Comparison of ENCODE assay signal across 8 mouse cellular contexts in genomic region chr11:68853611-68854401, GRCm38 (mm10). TPM values are rescaled to one million over a fixed set of nuclear protein-coding genes. Genes with fewer than 3 reads are reported as not detected.
DNase-seq lines count a peak whose midpoint lies in the region; ATAC-seq lines count a peak whose summit lies in the region.

No protein-coding gene starts in this region.

- H3K27ac ChIP-seq in embryonic facial prominence, embryonic 13.5 days, result peak overlapping the region; percentile 99

- peak overlapping the region; percentile 74 for H3K4me2 ChIP-seq in embryonic facial prominence, embryonic 13.5 days

- no peaks in the 10 kb centered on the region for H3K36me3 ChIP-seq in embryonic facial prominence, embryonic 13.5 days

- peak; percentile 46 to 55 for DNase-seq in B cell, adult 2 months
- peak; percentile 57 for DNase-seq in NIH3T3 (ENCODE audit: low read depth)
- peak; percentile 58 to 62 for DNase-seq in heart, postnatal 10 days
- peak; percentile 68 to 83 for DNase-seq in kidney, postnatal 36 days
- DNase-seq in right cerebral cortex, adult 18-20 months, result no peak

- no peaks in the 10 kb centered on the region for H3K9me3 ChIP-seq in embryonic facial prominence, embryonic 13.5 days

- H3K4me3 ChIP-seq in embryonic facial prominence, embryonic 13.5 days, result peak overlapping the region; percentile 96

- peaks cover 26% of the 10 kb centered on the region for H3K4me1 ChIP-seq in embryonic facial prominence, embryonic 13.5 days

- H3K27me3 ChIP-seq in embryonic facial prominence, embryonic 13.5 days, result no peaks in the 10 kb centered on the region; the same call in 1 of the 2 replicates

- ATAC-seq in embryonic facial prominence, embryonic 13.5 days (ENCODE audit: insufficient number of reproducible peaks, insufficient read depth, low FRiP score, low TSS enrichment, low read depth), result no peak
- peak; percentile 56 for ATAC-seq in megakaryocyte progenitor cell, adult 5-6 weeks (replicated peaks; ENCODE audit: poor library complexity)
- no peak for ATAC-seq in activated CD4-positive, CD25-positive, alpha-beta regulatory T cell, adult 4 months

- intact Hi-C loops in heart, postnatal 10 days (cut with DNase I), result loop anchor here (1.0 to 2.0 kb wide), 2 partner anchors 10 to 19 kb away; no protein-coding TSS in a partner anchor

- 47% methylated on average over 14 of the region's 14 CpGs for WGBS in embryonic facial prominence, embryonic 13.5 days

- peak overlapping the region; percentile 66 for H3K9ac ChIP-seq in embryonic facial prominence, embryonic 13.5 days

RNA-seq across cellular contexts. Expression of gene Ndel1, which starts 17.9 kb away (rescaled TPM):
- polyA plus RNA-seq in embryonic facial prominence, embryonic 13.5 days (2015; fragmentation: Nextera tagmentation; extraction: Ambion mirVana), result 90.9 and 97.2 TPM in 2 replicates
- 10 to 100 TPM; 67.3 to 70.9 TPM for total RNA-seq in heart, postnatal 10 days (2021)
- 26.2 and 28.0 TPM in 2 replicates for total RNA-seq in megakaryocyte progenitor cell, adult 5-6 weeks (2015)
- total RNA-seq in megakaryocyte progenitor cell, adult 5-6 weeks (2017), result 35.9 and 40.5 TPM in 2 replicates
- 10 to 100 TPM; 31.4 to 37.2 TPM for polyA plus RNA-seq in activated CD4-positive, CD25-positive, alpha-beta regulatory T cell, adult 4 months (2017; shearing (Covaris generic))

RNA-seq across cellular contexts. Expression of gene Rnf222, which starts 34.5 kb away (rescaled TPM):
- polyA plus RNA-seq in embryonic facial prominence, embryonic 13.5 days (2015; fragmentation: Nextera tagmentation; extraction: Ambion mirVana), result 0.26 and 0.30 TPM in 2 replicates
- under 1 TPM; 0.10 to 0.17 TPM for total RNA-seq in heart, postnatal 10 days (2021)
- total RNA-seq in megakaryocyte progenitor cell, adult 5-6 weeks (2015), result not detected in 2 replicates
- not detected in 2 replicates for total RNA-seq in megakaryocyte progenitor cell, adult 5-6 weeks (2017)
- not detected for polyA plus RNA-seq in activated CD4-positive, CD25-positive, alpha-beta regulatory T cell, adult 4 months (2017; shearing (Covaris generic))

RNA-seq across cellular contexts. Expression of gene Rpl26, which starts 47.6 kb away (rescaled TPM):
- polyA plus RNA-seq in embryonic facial prominence, embryonic 13.5 days (2015; fragmentation: Nextera tagmentation; extraction: Ambion mirVana), result 1,181 and 1,252 TPM in 2 replicates
- 100 to 1,000 TPM; 777 to 828 TPM for total RNA-seq in heart, postnatal 10 days (2021)
- total RNA-seq in megakaryocyte progenitor cell, adult 5-6 weeks (2015), result 3,945 and 4,034 TPM in 2 replicates
- 6,407 and 6,432 TPM in 2 replicates for total RNA-seq in megakaryocyte progenitor cell, adult 5-6 weeks (2017)
- 1,000 to 10,000 TPM; 2,145 to 2,203 TPM for polyA plus RNA-seq in activated CD4-positive, CD25-positive, alpha-beta regulatory T cell, adult 4 months (2017; shearing (Covaris generic))

Comparison
In these comparisons a context has a peak if more than half of its experiments do, and no peak if none do; other contexts are left out.
1. RNA of gene Rpl26, which starts 47.6 kb away (total RNA-seq): 3,945 to 6,432 TPM in megakaryocyte progenitor cell, adult 5-6 weeks; 777 to 828 TPM in heart, postnatal 10 days; every median in the first group is over 4 times any median in the second.